Mouse (Mus musculus) bone marrow, adult 2 months (tissue): Measurements from ENCODE around the gene Vill.

Source experiments
- CTCF ChIP-seq: fragments of 200-500 bp; IDR thresholded peaks from 2 replicates; pipeline ENCODE4 v1.5.1; 2011; ENCODE audit warnings: low read length, control low read depth; ENCODE audit not compliant: control insufficient read depth, insufficient read depth
- POLR2A ChIP-seq: fragments of 200-500 bp; IDR thresholded peaks from 2 replicates; pipeline ENCODE4 v1.6.1; 2011; ENCODE audit warnings: low read depth, mild to moderate bottlenecking, control low read depth, low read length, borderline replicate concordance; ENCODE audit not compliant: control insufficient read depth

- TF ChIP-seq CTCF (no peak), POLR2A (no peak)
Observed at GRCm38 (mm10) chr9:119016785-119017507, 35.6 kb upstream of the Vill start.
